Mouse (Mus musculus) CH12.LX (cell line): ENCODE data around the gene AI467606. TPM values are rescaled to one million over a fixed set of nuclear protein-coding genes. Genes with fewer than 3 reads are reported as not detected.

Experiments used
- DNase-seq: peaks from one replicate; pipeline ENCODE4 v3.0.0-alpha.2; 2013; ENCODE audit errors: extremely low read depth
- H3K27ac ChIP-seq: 2 replicates; pipeline ENCODE4 v1.5.1; 2012; ENCODE audit warnings: low read depth, mild to moderate bottlenecking, control low read depth, moderate library complexity; ENCODE audit not compliant: insufficient read depth
- H3K27me3 ChIP-seq: replicated peaks from 2 replicates; pipeline ENCODE3; 2012; ENCODE audit warnings: inconsistent platforms
- H3K36me3 ChIP-seq, 2 experiments: replicated peaks in 1 of 2; 2 replicates each; pipeline versions ENCODE3 to v1.6.1; 2012; ENCODE audit warnings: inconsistent platforms in 1 of 2, low read length in 1 of 2, mild to moderate bottlenecking in 1 of 2, mixed read lengths in 1 of 2, moderate library complexity in 1 of 2; ENCODE audit not compliant: control insufficient read depth in 1 of 2, insufficient read depth in 1 of 2
- H3K4me1 ChIP-seq, 2 experiments: 2 replicates each; pipeline ENCODE4 v1.6.1; 2012; ENCODE audit warnings: inconsistent platforms in 1 of 2, moderate library complexity in 1 of 2; ENCODE audit not compliant: insufficient read depth in 2 of 2, control insufficient read depth in 1 of 2
- H3K4me2 ChIP-seq: 2 replicates; pipeline ENCODE4 v1.6.1; 2012; ENCODE audit warnings: low read depth, mild to moderate bottlenecking, control low read depth; ENCODE audit not compliant: poor library complexity, insufficient read depth, severe bottlenecking
- H3K4me3 ChIP-seq, 3 experiments: fragments of 150-350 bp in 1 of 3; sonication (generic) in 1 of 3; replicated peaks in 1 of 3; 2 replicates each; pipeline versions ENCODE3 to v1.5.1; 2011 to 2012; ENCODE audit warnings: low read depth in 2 of 3, low read length in 2 of 3, mild to moderate bottlenecking in 2 of 3, moderate library complexity in 2 of 3, control low read depth in 1 of 3, improper control_type of control experiment in 1 of 3, inconsistent platforms in 1 of 3, mixed read lengths in 1 of 3; ENCODE audit not compliant: poor library complexity in 1 of 3
- H3K79me2 ChIP-seq: replicated peaks from 2 replicates; pipeline ENCODE4 v1.6.1; 2012; ENCODE audit warnings: mild to moderate bottlenecking, moderate library complexity; ENCODE audit not compliant: control insufficient read depth, poor library complexity, insufficient read depth, severe bottlenecking; ENCODE audit errors: extremely low read depth
- H3K9ac ChIP-seq: 2 replicates; pipeline ENCODE4 v1.6.1; 2012; ENCODE audit warnings: low read depth, mild to moderate bottlenecking, control low read depth, moderate library complexity; ENCODE audit not compliant: insufficient read depth
- H3K9me3 ChIP-seq: replicated peaks from 2 replicates; pipeline ENCODE3; 2012; ENCODE audit warnings: low read length, inconsistent platforms, mixed read lengths
- CHD1 ChIP-seq: IDR thresholded peaks from 2 replicates; pipeline ENCODE4 v1.6.1; 2012; ENCODE audit warnings: low read depth, low read length, improper control_type of control experiment, inconsistent platforms
- E2F4 ChIP-seq: IDR thresholded peaks from 2 replicates; pipeline ENCODE4 v1.6.1; 2011; ENCODE audit warnings: low read depth, low read length, improper control_type of control experiment; ENCODE audit not compliant: insufficient replicate concordance
- ELF1 ChIP-seq: IDR thresholded peaks from 2 replicates; pipeline ENCODE4 v1.6.1; 2014; ENCODE audit warnings: low read depth, mild to moderate bottlenecking, inconsistent platforms, low read length, improper control_type of control experiment
- EP300 ChIP-seq: IDR thresholded peaks from 2 replicates; pipeline ENCODE4 v1.6.1; 2011; ENCODE audit warnings: low read length, improper control_type of control experiment
- GABPA ChIP-seq: IDR thresholded peaks from 2 replicates; pipeline ENCODE4 v1.6.1; 2012; ENCODE audit warnings: low read depth, low read length, improper control_type of control experiment, inconsistent platforms; ENCODE audit not compliant: insufficient replicate concordance
- KAT2A ChIP-seq: IDR thresholded peaks from 2 replicates; pipeline ENCODE4 v1.6.1; 2012; ENCODE audit warnings: low read length, improper control_type of control experiment, inconsistent platforms; ENCODE audit not compliant: insufficient replicate concordance
- MAX ChIP-seq: IDR thresholded peaks from 2 replicates; pipeline ENCODE4 v1.6.1; 2011; ENCODE audit warnings: low read length, improper control_type of control experiment
- MEF2A ChIP-seq: IDR thresholded peaks from 2 replicates; pipeline ENCODE4 v1.6.1; 2014; ENCODE audit warnings: low read depth, mild to moderate bottlenecking, inconsistent platforms, low read length, improper control_type of control experiment, borderline replicate concordance
- MYC ChIP-seq: IDR thresholded peaks from 2 replicates; pipeline ENCODE4 v1.6.1; 2011; ENCODE audit warnings: low read depth, mild to moderate bottlenecking, improper control_type of control experiment, low read length
- NELFE ChIP-seq: IDR thresholded peaks from 2 replicates; pipeline ENCODE4 v1.6.1; 2011; ENCODE audit warnings: low read depth, low read length, improper control_type of control experiment
- POLR2AphosphoS2 ChIP-seq: IDR thresholded peaks from 2 replicates; pipeline ENCODE4 v1.6.1; 2011; ENCODE audit warnings: low read depth, low read length, improper control_type of control experiment
- RAD21 ChIP-seq: IDR thresholded peaks from 2 replicates; pipeline ENCODE4 v1.6.1; 2011; ENCODE audit warnings: low read depth, mild to moderate bottlenecking, low read length, improper control_type of control experiment, moderate library complexity
- TBP ChIP-seq: conservative IDR thresholded peaks from 2 replicates; pipeline ENCODE4 v1.6.1; 2011; ENCODE audit warnings: low read depth, low read length, improper control_type of control experiment
- UBTF ChIP-seq: IDR thresholded peaks from 2 replicates; pipeline ENCODE4 v1.6.1; 2012; ENCODE audit warnings: low read depth, mild to moderate bottlenecking, inconsistent platforms, low read length, improper control_type of control experiment, moderate library complexity
- USF1 ChIP-seq: IDR thresholded peaks from 2 replicates; pipeline ENCODE4 v1.6.1; 2014; ENCODE audit warnings: low read depth, mild to moderate bottlenecking, inconsistent platforms, low read length, improper control_type of control experiment
- USF2 ChIP-seq: conservative IDR thresholded peaks from 2 replicates; pipeline ENCODE4 v1.6.1; 2011; ENCODE audit warnings: low read depth, low read length, improper control_type of control experiment
- ZC3H11A ChIP-seq: IDR thresholded peaks from 2 replicates; pipeline ENCODE4 v1.6.1; 2012; ENCODE audit warnings: low read depth, mild to moderate bottlenecking, inconsistent platforms, low read length, improper control_type of control experiment
- ZKSCAN1 ChIP-seq: IDR thresholded peaks from 2 replicates; pipeline ENCODE4 v1.6.1; 2012; ENCODE audit warnings: low read depth, inconsistent platforms, low read length, improper control_type of control experiment, borderline replicate concordance
- ZMIZ1 ChIP-seq: IDR thresholded peaks from 2 replicates; pipeline ENCODE4 v1.6.1; 2012; ENCODE audit warnings: low read depth, mild to moderate bottlenecking, inconsistent platforms, low read length, improper control_type of control experiment
- dilution Hi-C: fragments of 300-500 bp; cut with MboI; formaldehyde crosslinking; loops from 2 replicates; pipeline ENCODE4 v1.14.3; 2020; ENCODE audit warnings: low sequenced_read_pairs; ENCODE audit not compliant: extremely low pct_unique_long_range_greater_than_20kb, extremely low pct_ligation_motif_present
- in situ Hi-C: fragments of 300-500 bp; cut with MboI; formaldehyde crosslinking; loops from 3 replicates; pipeline ENCODE4 v1.14.3; 2019; ENCODE audit warnings: low sequenced_read_pairs, low pct_ligation_motif_present, low pct_unique_long_range_greater_than_20kb, mixed read lengths
- polyA plus RNA-seq: library from polyadenylated mRNA; unstranded; fragments of >175 nt; gene quantifications from 2 replicates; pipeline ENCODE4 v1.2.1, GENCODE M21; 2012; ENCODE audit warnings: low read depth; ENCODE audit not compliant: insufficient read length
- total RNA-seq, 2 experiments: library from RNA; depleted of rRNA; stranded (reverse); fragments of 300-350 nt in 1 of 2; fragments of >200 nt in 1 of 2; gene quantifications; 2 replicates each; pipeline ENCODE4 v1.2.3; 2012 to 2014

The AI467606 gene
- total and polyA plus RNA-seq, 3 experiments, result 15.7 to 26.4 (median 20.5) TPM

GRCm38 (mm10) chr7:127142214-127142613 is 51.1 kb downstream of the AI467606 start:
- H3K79me2 ChIP-seq, result no peaks in the 10 kb centered on the region
- dilution Hi-C loops (no loop called here), in situ Hi-C loops (no loop called here)
- no peak overlapping the region for H3K9ac ChIP-seq
- no peak overlapping the region for H3K27ac ChIP-seq
- no peaks in the 10 kb centered on the region for H3K9me3 ChIP-seq
- no peak overlapping the region for H3K4me3 ChIP-seq
- TF ChIP-seq USF2 (no peak), UBTF (no peak), ZMIZ1 (no peak), TBP (no peak), CHD1 (no peak), POLR2AphosphoS2 (no peak), MYC (no peak), RAD21 (no peak), EP300 (no peak), ELF1 (no peak), MAX (no peak), NELFE (no peak), USF1 (no peak), E2F4 (no peak), GABPA (no peak), MEF2A (no peak), KAT2A (no peak)
- H3K27me3 ChIP-seq, result no peaks in the 10 kb centered on the region
- no peak overlapping the region for H3K4me2 ChIP-seq
- DNase-seq, result no peak
- H3K4me1 ChIP-seq, result peaks cover 5 to 23% of the 10 kb centered on the region in 2 experiments
- no peaks in the 10 kb centered on the region for H3K36me3 ChIP-seq

GRCm38 (mm10) chr7:127142666-127143065 is 51.5 kb downstream of the AI467606 start:
- Histone ChIP-seq H3K4me2 (no peak overlapping the region), H3K9me3 (no peaks in the 10 kb centered on the region), H3K4me3 (no peak overlapping the region), H3K79me2 (no peaks in the 10 kb centered on the region), H3K9ac (no peak overlapping the region), H3K36me3 (no peaks in the 10 kb centered on the region), H3K27ac (no peak overlapping the region), H3K4me1 (peaks cover 5 to 19% of the 10 kb centered on the region in 2 experiments), H3K27me3 (no peaks in the 10 kb centered on the region)
- in situ Hi-C loops (no loop called here), dilution Hi-C loops (no loop called here)
- TF ChIP-seq UBTF (no peak), ZMIZ1 (no peak), ZC3H11A (no peak), NELFE (no peak), KAT2A (no peak), USF2 (no peak), ZKSCAN1 (no peak)
- DNase-seq, result no peak

Other genes with a start within 250 kb of the AI467606 start
Only the 20 nearest of the 29 such genes appear.
- 0.08 TPM in 1 of 2 replicates, not detected in the other for gene Asphd1, start 141.8 kb upstream of the AI467606 start, total RNA-seq (2012; rRNA removed)
- gene Asphd1, start 141.8 kb upstream of the AI467606 start, total RNA-seq (2014; rRNA removed), result not detected in 2 replicates
- 1.3 and 1.8 TPM in 2 replicates for gene Asphd1, start 141.8 kb upstream of the AI467606 start, polyA plus RNA-seq
- gene Sez6l2, start 140.8 kb upstream of the AI467606 start, total RNA-seq (2012; rRNA removed), result 7.2 and 8.8 TPM in 2 replicates
- gene Sez6l2, start 140.8 kb upstream of the AI467606 start, total RNA-seq (2014; rRNA removed), result 8.9 and 9.9 TPM in 2 replicates
- gene Sez6l2, start 140.8 kb upstream of the AI467606 start, polyA plus RNA-seq, result 29.2 and 29.3 TPM in 2 replicates
- gene Cdipt, start 115.4 kb upstream of the AI467606 start, total RNA-seq (2012; rRNA removed), result 72.8 and 86.2 TPM in 2 replicates
- 100 and 108 TPM in 2 replicates for gene Cdipt, start 115.4 kb upstream of the AI467606 start, total RNA-seq (2014; rRNA removed)
- gene Cdipt, start 115.4 kb upstream of the AI467606 start, polyA plus RNA-seq, result 120 and 138 TPM in 2 replicates
- gene Cdiptos, start 115.3 kb upstream of the AI467606 start, total RNA-seq (2012; rRNA removed), result 0.46 and 0.47 TPM in 2 replicates
- gene Cdiptos, start 115.3 kb upstream of the AI467606 start, total RNA-seq (2014; rRNA removed), result not detected in 2 replicates
- 0.31 and 0.97 TPM in 2 replicates for gene Cdiptos, start 115.3 kb upstream of the AI467606 start, polyA plus RNA-seq
- gene Mvp, start 76.7 kb upstream of the AI467606 start, total RNA-seq (2012; rRNA removed), result 42.1 and 52.1 TPM in 2 replicates
- 33.3 and 35.5 TPM in 2 replicates for gene Mvp, start 76.7 kb upstream of the AI467606 start, total RNA-seq (2014; rRNA removed)
- gene Mvp, start 76.7 kb upstream of the AI467606 start, polyA plus RNA-seq, result 53.7 and 63.5 TPM in 2 replicates
- gene Pagr1b, start 74.9 kb upstream of the AI467606 start, total RNA-seq (2012; rRNA removed), result 0.25 and 0.30 TPM in 2 replicates
- gene Pagr1b, start 74.9 kb upstream of the AI467606 start, total RNA-seq (2014; rRNA removed), result not detected in 2 replicates
- 2.8 and 6.6 TPM in 2 replicates for gene Pagr1b, start 74.9 kb upstream of the AI467606 start, polyA plus RNA-seq
- 56.9 and 60.0 TPM in 2 replicates for gene Pagr1a, start 74.0 kb upstream of the AI467606 start, total RNA-seq (2012; rRNA removed)
- 12.0 and 24.9 TPM in 2 replicates for gene Pagr1a, start 74.0 kb upstream of the AI467606 start, total RNA-seq (2014; rRNA removed)
- gene Pagr1a, start 74.0 kb upstream of the AI467606 start, polyA plus RNA-seq, result 69.4 and 71.3 TPM in 2 replicates
- 13.2 and 16.0 TPM in 2 replicates for gene Gm42742, start 70.3 kb upstream of the AI467606 start, total RNA-seq (2012; rRNA removed)
- 37.1 and 45.1 TPM in 2 replicates for gene Gm42742, start 70.3 kb upstream of the AI467606 start, total RNA-seq (2014; rRNA removed)
- 6.1 and 14.9 TPM in 2 replicates for gene Gm42742, start 70.3 kb upstream of the AI467606 start, polyA plus RNA-seq
- not detected in 2 replicates for gene Prrt2, start 70.1 kb upstream of the AI467606 start, total RNA-seq (2012; rRNA removed)
- 0.09 TPM in 1 of 2 replicates, not detected in the other for gene Prrt2, start 70.1 kb upstream of the AI467606 start, total RNA-seq (2014; rRNA removed)
- gene Prrt2, start 70.1 kb upstream of the AI467606 start, polyA plus RNA-seq, result 1.2 TPM in 2 replicates
- 87.0 and 112 TPM in 2 replicates for gene Maz, start 64.3 kb upstream of the AI467606 start, total RNA-seq (2012; rRNA removed)
- gene Maz, start 64.3 kb upstream of the AI467606 start, total RNA-seq (2014; rRNA removed), result 84.5 and 91.2 TPM in 2 replicates
- 219 and 241 TPM in 2 replicates for gene Maz, start 64.3 kb upstream of the AI467606 start, polyA plus RNA-seq
- 54.2 and 63.9 TPM in 2 replicates for gene Kif22, start 48.9 kb upstream of the AI467606 start, total RNA-seq (2012; rRNA removed)
- 58.1 and 65.0 TPM in 2 replicates for gene Kif22, start 48.9 kb upstream of the AI467606 start, total RNA-seq (2014; rRNA removed)
- gene Kif22, start 48.9 kb upstream of the AI467606 start, polyA plus RNA-seq, result 81.4 and 86.2 TPM in 2 replicates
- gene Zg16, start 4.0 kb upstream of the AI467606 start, total RNA-seq (2012; rRNA removed), result not detected in 2 replicates
- gene Zg16, start 4.0 kb upstream of the AI467606 start, total RNA-seq (2014; rRNA removed), result not detected in 2 replicates
- not detected in 2 replicates for gene Zg16, start 4.0 kb upstream of the AI467606 start, polyA plus RNA-seq
- gene Qprt, start 30.9 kb downstream of the AI467606 start, total RNA-seq (2012; rRNA removed), result 0.21 and 0.30 TPM in 2 replicates
- 0.15 TPM in 1 of 2 replicates, not detected in the other for gene Qprt, start 30.9 kb downstream of the AI467606 start, total RNA-seq (2014; rRNA removed)
- gene Qprt, start 30.9 kb downstream of the AI467606 start, polyA plus RNA-seq, result 0.14 TPM in 1 of 2 replicates, not detected in the other
- 14.4 and 16.3 TPM in 2 replicates for gene Spn, start 46.5 kb downstream of the AI467606 start, total RNA-seq (2012; rRNA removed)
- 2.4 and 2.6 TPM in 2 replicates for gene Spn, start 46.5 kb downstream of the AI467606 start, total RNA-seq (2014; rRNA removed)
- gene Spn, start 46.5 kb downstream of the AI467606 start, polyA plus RNA-seq, result 3.3 and 3.6 TPM in 2 replicates
- 66.8 and 78.5 TPM in 2 replicates for gene Cd2bp2, start 104.7 kb downstream of the AI467606 start, total RNA-seq (2012; rRNA removed)
- gene Cd2bp2, start 104.7 kb downstream of the AI467606 start, total RNA-seq (2014; rRNA removed), result 62.4 and 63.3 TPM in 2 replicates
- 57.4 and 72.8 TPM in 2 replicates for gene Cd2bp2, start 104.7 kb downstream of the AI467606 start, polyA plus RNA-seq
- 25.9 and 28.0 TPM in 2 replicates for gene Tbc1d10b, start 117.1 kb downstream of the AI467606 start, total RNA-seq (2012; rRNA removed)
- gene Tbc1d10b, start 117.1 kb downstream of the AI467606 start, total RNA-seq (2014; rRNA removed), result 17.9 and 18.2 TPM in 2 replicates
- 25.6 and 26.6 TPM in 2 replicates for gene Tbc1d10b, start 117.1 kb downstream of the AI467606 start, polyA plus RNA-seq
- 3.0 and 4.2 TPM in 2 replicates for gene Mylpf, start 117.5 kb downstream of the AI467606 start, total RNA-seq (2012; rRNA removed)
- 0.49 and 3.2 TPM in 2 replicates for gene Mylpf, start 117.5 kb downstream of the AI467606 start, total RNA-seq (2014; rRNA removed)
- 4.1 and 5.2 TPM in 2 replicates for gene Mylpf, start 117.5 kb downstream of the AI467606 start, polyA plus RNA-seq
- 17.4 and 18.8 TPM in 2 replicates for gene Zfp553, start 141.7 kb downstream of the AI467606 start, total RNA-seq (2012; rRNA removed)
- gene Zfp553, start 141.7 kb downstream of the AI467606 start, total RNA-seq (2014; rRNA removed), result 8.6 and 9.8 TPM in 2 replicates
- 15.0 and 15.2 TPM in 2 replicates for gene Zfp553, start 141.7 kb downstream of the AI467606 start, polyA plus RNA-seq
- 73.8 and 92.3 TPM in 2 replicates for gene Sept1, start 141.8 kb downstream of the AI467606 start, total RNA-seq (2012; rRNA removed)
- 42.1 and 42.7 TPM in 2 replicates for gene Sept1, start 141.8 kb downstream of the AI467606 start, total RNA-seq (2014; rRNA removed)
- 147 and 171 TPM in 2 replicates for gene Sept1, start 141.8 kb downstream of the AI467606 start, polyA plus RNA-seq
- gene Zfp771, start 152.9 kb downstream of the AI467606 start, total RNA-seq (2012; rRNA removed), result 26.5 and 29.8 TPM in 2 replicates
- 23.9 and 27.0 TPM in 2 replicates for gene Zfp771, start 152.9 kb downstream of the AI467606 start, total RNA-seq (2014; rRNA removed)
- gene Zfp771, start 152.9 kb downstream of the AI467606 start, polyA plus RNA-seq, result 34.7 and 35.5 TPM in 2 replicates